Mouse (Mus musculus) G1E-ER4 (cell line): ENCODE results near the gene Pstk. TPM values are rescaled to one million over a fixed set of nuclear protein-coding genes. Genes with fewer than 3 reads are reported as not detected.

Source experiments
- GATA1 ChIP-seq: IDR thresholded peaks from one replicate; pipeline ENCODE4 v1.8.0; 2012; ENCODE audit warnings: low read length, inconsistent platforms
- polyA plus RNA-seq: library from polyadenylated mRNA; stranded (reverse); fragments of >175 nt; gene quantifications from 2 replicates; pipeline ENCODE4 v1.2.3, GENCODE M21; 2012

Gene Pstk
- polyA plus RNA-seq, 1 experiment = 66.3 TPM

DNA sequence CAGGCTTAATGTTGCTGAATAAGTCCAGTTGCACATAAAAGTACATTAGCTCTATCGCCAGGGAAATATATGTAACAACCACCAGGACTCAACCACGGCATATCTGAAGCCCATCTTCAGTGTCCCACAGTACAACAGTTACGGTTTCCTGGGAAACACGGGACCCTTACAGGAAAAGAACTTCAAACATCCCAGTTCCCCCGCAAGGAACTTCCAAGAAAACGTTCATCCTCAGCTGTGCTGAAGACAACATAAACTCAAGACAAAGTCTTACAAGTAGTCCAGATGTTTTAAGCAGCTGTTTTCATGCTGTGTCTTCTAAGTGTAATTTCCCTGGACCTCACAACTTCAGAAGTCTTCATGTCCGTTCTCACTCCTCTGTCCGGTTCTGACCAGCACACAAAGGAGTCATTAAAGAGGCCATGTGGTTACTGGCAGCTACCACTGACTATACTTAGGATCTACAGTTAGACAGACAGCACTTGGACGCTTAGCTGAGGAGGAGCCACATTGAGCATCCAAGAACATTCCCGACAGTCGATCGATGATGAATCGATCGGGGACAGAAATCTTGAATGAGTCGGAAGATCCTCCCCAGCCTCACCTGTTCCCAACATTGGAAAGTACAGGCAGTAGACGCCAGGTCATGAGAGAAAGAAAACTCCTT lies 38.5 kb downstream of the Pstk start:
- no peak for TF ChIP-seq GATA1

DNA sequence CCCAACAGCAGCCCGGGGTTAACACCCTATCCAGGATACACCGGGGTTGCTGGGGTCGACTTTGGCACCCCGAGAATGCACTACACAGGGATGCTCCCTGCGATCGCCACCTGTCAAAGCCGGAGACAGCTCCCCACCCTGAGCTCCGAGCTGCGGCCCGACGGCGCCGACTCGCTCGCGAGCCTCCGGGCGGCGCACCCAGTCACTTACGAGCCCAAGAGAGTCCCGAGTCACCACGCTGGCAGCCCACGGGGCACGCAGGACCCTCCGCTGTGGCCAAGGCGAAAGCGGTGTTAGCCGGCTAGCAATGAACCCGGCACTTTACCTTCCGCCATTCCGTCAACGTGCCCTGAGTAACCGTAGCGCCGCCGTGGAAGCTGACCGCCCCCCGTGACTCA lies 39.0 kb downstream of the Pstk start:
- no peak for TF ChIP-seq GATA1

DNA sequence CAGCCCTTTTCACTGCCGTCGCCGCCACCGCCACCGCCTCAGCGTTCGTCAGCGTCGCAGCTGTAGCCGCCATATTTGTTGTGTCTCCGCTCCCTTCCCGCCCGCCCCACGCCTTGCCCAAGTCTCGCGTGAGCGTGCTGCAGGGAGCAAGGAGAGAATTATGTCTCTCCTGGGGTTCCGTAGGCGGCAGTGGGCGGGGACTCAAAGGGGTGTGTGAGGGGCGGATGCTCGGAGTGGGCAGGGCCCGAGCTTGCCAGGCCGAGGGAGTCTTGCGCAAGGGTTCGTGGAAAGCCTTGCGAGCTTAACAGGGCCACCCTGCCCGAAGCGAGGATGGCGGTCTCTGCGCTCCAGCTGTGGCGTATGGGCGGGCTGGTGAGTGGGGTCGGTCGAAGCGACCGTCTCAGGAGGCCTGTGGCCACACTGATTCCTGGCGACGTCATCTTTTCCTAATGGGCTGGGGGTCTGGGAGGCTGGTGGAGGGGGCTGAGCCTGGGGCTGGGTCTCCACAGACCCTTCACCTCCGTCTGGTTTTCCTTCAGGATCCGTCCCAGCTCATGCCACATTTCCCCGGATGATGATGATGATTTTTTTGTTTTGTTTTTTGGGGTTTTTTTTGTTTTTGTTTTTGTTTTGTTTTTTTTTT lies 39.6 kb downstream of the Pstk start, which contains the start of the genes Ikzf5 and Acadsb:
Gene Ikzf5 (minus strand): TSS at position 106 of the 643 bp plus-strand sequence.
Gene Acadsb (plus strand): TSS at position 186 of the 643 bp plus-strand sequence.
- no peak for TF ChIP-seq GATA1

DNA sequence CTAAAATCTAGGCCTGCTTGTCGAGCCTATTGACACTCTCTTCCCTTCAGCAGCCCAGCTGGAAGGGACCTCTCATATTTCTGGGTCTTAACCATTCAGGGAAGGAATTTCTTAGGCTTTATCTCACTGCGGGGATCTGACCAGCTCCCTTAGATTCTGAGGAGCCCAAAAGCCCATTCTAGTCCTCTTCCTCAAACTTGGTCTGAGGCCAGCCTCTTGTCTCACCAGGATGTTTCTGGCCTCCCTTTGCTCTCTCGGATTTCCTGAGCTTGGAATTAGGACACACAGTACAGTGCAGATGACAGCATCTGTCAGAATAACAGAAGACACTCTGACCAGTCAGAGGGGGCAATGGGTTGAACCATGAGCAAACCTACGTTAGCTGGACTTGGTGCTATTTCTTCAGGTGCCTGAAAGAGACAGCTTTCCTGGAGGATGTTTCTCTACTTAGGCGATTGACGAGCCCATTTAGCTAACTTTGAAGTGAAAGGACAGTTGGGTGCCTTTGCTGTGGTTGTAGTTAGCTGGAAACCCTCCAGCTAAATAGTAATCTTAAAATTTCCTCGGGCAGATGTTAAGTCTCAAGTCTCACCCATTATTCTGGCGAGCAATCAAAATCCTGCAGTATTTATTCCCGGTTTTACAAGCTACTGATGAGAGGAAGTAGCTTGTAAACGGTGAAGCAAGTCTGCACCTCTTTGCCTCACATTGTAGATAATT lies 40.4 kb downstream of the Pstk start:
- no peak for TF ChIP-seq GATA1

DNA sequence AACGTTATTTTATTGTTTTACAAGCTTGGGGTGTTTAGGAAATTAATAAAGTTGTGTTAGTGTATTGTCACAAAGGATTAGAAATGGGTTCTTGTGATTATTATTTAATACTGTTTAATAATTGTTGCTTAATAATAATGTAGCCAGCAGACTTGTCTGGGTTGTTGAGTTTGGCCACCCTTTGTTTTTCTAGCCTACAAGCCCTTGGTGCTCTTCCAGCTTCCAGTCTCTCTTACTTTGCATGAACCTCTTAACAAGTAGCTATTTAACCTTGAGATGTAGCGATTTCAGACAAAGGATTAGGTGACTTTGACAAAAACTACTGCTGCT lies 41.0 kb downstream of the Pstk start:
- no peak for TF ChIP-seq GATA1

DNA sequence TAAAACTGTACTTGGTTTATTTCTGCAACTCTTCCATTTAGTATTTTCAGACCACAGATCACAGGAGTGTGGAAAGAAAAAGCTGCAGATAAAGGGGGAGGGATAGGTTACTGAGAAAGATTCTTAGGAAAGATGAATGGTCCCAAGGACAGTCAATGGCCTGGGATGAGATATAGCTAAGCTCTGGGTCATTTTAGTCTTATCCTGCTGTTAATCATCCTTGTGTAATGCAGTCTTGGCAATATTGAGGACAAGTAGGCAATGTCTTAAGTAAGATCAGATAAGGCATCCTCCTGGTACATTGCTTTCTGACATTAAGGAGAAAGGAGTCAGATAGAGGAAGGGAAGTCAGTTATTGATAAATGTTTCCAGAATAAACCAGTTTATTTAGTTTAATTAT lies 46.7 kb downstream of the Pstk start:
- no peak for TF ChIP-seq GATA1

DNA sequence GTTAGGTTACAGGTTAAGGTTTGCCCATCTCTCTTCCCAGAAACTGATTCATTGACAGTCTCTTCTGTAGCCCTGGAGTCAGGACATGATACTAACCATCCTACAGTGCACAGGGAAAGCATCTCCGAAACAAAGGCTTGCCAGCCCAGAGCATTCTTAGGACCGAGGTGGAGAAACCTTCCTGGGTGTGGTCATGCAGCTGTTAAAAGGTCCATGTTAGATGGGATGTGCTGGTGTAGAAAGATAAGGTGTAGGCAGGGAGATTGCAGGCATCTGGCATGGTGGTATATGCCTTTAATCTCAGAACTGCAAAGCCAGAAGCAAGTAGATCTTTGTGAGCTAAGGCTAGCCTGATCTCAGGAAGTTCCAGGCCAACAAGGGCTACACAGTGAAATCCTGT lies 54.0 kb downstream of the Pstk start:
- peak; percentile 84 for TF ChIP-seq GATA1

DNA sequence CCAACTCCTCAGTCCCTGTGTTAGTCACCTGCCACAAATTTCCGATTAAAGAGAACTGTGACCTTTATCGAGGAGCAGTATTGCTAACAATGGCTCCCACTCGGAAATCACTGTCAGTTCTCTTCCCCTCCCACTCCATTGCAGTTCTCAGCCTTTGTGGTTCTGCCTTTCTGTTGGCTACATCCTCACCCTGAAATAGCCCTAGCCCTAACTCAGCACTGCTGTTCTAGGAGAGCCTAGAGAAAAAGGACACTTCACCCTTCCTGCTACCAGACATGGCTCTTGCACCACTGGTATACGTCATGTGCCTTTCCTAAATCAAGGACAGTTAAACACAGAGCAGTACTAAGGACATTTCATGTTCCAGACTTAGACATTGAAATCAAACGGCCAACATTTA lies 56.4 kb downstream of the Pstk start:
- TF ChIP-seq GATA1 = no peak

DNA sequence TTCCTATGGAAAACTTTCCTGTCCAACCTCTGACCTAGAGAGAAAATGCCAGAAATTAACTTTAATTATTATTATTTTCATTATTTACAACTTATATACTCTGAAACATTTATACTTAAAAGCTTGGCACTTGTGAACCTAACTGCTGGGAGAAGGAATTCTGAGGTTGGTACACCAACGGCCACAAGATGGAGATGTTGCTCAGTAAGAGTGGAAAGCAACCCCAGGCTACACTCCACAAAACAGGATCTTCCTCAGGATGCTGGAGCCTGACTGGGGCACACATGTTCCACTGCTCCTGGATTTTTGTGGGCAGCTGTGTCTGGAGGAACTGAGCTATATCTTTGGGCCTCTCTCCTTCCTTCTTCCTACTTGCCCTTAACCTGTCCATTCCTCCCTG lies 61.3 kb downstream of the Pstk start:
- no peak for TF ChIP-seq GATA1

DNA sequence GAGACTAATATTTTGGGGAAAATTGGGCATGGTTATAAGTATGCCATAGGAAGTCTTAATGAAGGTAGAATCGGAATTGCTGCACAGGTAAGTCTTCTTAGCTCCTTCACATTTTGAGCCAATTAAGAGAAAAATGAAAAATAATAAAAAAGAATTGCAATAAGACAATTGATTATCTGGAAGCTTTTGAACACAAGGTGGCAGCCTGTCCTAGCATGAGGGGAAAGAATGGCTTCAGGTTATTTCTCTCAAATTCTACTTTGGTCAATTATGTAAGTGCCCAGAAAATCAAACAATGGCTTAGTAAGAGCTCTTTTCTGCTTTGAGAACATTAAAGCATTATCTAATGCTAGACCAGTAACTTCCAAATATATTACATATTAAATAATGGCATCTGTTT lies 63.3 kb downstream of the Pstk start:
- no peak for TF ChIP-seq GATA1

DNA sequence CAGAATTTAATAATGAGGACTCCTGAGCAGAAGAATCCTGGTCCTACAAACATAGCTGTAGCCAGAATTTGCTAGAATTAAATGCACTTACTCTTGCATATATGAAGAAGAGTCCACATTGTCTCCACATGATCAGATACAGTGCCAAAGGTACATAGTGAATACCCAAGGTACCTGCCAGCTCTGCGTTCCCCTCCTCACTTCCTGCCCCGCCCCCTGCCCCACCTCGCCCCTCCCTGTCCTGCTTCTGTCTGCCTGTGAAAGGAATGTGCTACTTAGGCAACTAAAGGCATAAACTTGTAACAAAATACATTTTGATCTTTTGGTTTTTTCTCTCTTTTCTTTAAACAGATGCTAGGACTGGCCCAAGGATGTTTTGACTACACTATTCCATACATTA lies 66.1 kb downstream of the Pstk start:
- no peak for TF ChIP-seq GATA1

Other genes starting within 250 kb of the Pstk start
- not detected in 2 replicates for gene 4933402N03Rik, start 224.8 kb upstream of the Pstk start, polyA plus RNA-seq
- gene 5430419D17Rik, start 196.7 kb upstream of the Pstk start, polyA plus RNA-seq = not detected in 2 replicates
- not detected in 2 replicates for gene Cuzd1, start 48.8 kb upstream of the Pstk start, polyA plus RNA-seq
- not detected in 2 replicates for gene Fam24b, start 41.6 kb upstream of the Pstk start, polyA plus RNA-seq
- not detected in 2 replicates for gene Fam24a, start 37.3 kb upstream of the Pstk start, polyA plus RNA-seq
- gene 2310057M21Rik, start 8.4 kb upstream of the Pstk start, polyA plus RNA-seq = 20.3 and 26.5 TPM in 2 replicates
- 8.5 and 10.8 TPM in 2 replicates for gene Ikzf5, start 39.4 kb downstream of the Pstk start, polyA plus RNA-seq
- gene Acadsb, start 39.5 kb downstream of the Pstk start, polyA plus RNA-seq = 2.1 and 2.6 TPM in 2 replicates
- gene Hmx3, start 171.7 kb downstream of the Pstk start, polyA plus RNA-seq = not detected in 2 replicates
- gene Hmx2, start 177.6 kb downstream of the Pstk start, polyA plus RNA-seq = 4.7 and 5.6 TPM in 2 replicates
- gene Bub3, start 189.1 kb downstream of the Pstk start, polyA plus RNA-seq = 65.5 and 67.0 TPM in 2 replicates